Mouse (Mus musculus): ENCODE measurements around the gene Fat3.

- TF ChIP-seq HCFC1 (IDR thresholded peaks at IDR 0.05; ENCODE audit: borderline replicate concordance, insufficient read depth, low read length): no peak
- no peak for TF ChIP-seq MAFK (IDR thresholded peaks at IDR 0.05; ENCODE audit: insufficient read depth, low read depth, low read length)
- TF ChIP-seq ZNF384 (IDR thresholded peaks at IDR 0.05; ENCODE audit: low read depth, low read length): no peak
Measured at GRCm38 (mm10) chr9:16489661-16490060, 11.4 kb downstream of the Fat3 start.

Data from ES-E14 (cell line).